Mouse (Mus musculus) cortical plate, adult 2 months (tissue): Measurements from ENCODE around the gene Smc4. TPM values are rescaled to one million over a fixed set of nuclear protein-coding genes. Genes with fewer than 3 reads are reported as not detected.
A peak's percentile ranks its signal among the peaks of the same experiment; 100 is the strongest.

Experiments used
- H3K27ac ChIP-seq: fragments of 200-500 bp; 2 replicates; pipeline ENCODE4 v1.5.1; 2012; ENCODE audit warnings: low read length, control low read depth, inconsistent platforms; ENCODE audit not compliant: insufficient read depth
- H3K4me1 ChIP-seq: fragments of 200-500 bp; 2 replicates; pipeline ENCODE4 v1.6.1; 2011; ENCODE audit warnings: low read length; ENCODE audit not compliant: control insufficient read depth, insufficient read depth
- H3K4me3 ChIP-seq: fragments of 200-500 bp; 2 replicates; pipeline ENCODE4 v1.5.1; 2011; ENCODE audit warnings: mild to moderate bottlenecking, low read length, control low read depth; ENCODE audit not compliant: insufficient read depth
- CTCF ChIP-seq: fragments of 200-500 bp; IDR thresholded peaks from 2 replicates; pipeline ENCODE4 v1.5.1; 2011; ENCODE audit warnings: mild to moderate bottlenecking, control low read depth, low read length; ENCODE audit not compliant: insufficient read depth; ENCODE audit errors: extremely low read depth
- POLR2A ChIP-seq: fragments of 200-500 bp; IDR thresholded peaks from 2 replicates; pipeline ENCODE4 v1.6.1; 2011; ENCODE audit warnings: mild to moderate bottlenecking, low read length, control low read depth; ENCODE audit not compliant: insufficient read depth; ENCODE audit errors: extremely low read depth
- polyA plus RNA-seq: library from polyadenylated mRNA; depleted of rRNA; stranded (reverse); fragments of >200 nt; gene quantifications from 2 replicates; pipeline ENCODE4 v1.2.3, GENCODE M21; 2012; rRNA removed

The Smc4 gene
- 4.3 and 4.5 TPM in 2 replicates for polyA plus RNA-seq

GRCm38 (mm10) chr3:69004437-69005337 lies at the start of gene Smc4, which contains the start of gene Ift80:
Gene Smc4, plus strand, starts transcription at chr3:69004738.
Gene Ift80, minus strand, starts transcription at chr3:69004570.
- TF ChIP-seq POLR2A, result peak; percentile 56
- no peak for TF ChIP-seq CTCF
- Histone ChIP-seq H3K4me3 (peak within 1 kb of the TSS; percentile 55), H3K4me1 (no peaks in the 10 kb centered on the region; the same call in 1 of the 2 replicates), H3K27ac (peak within 1 kb of the TSS; percentile 68; the same call in 1 of the 2 replicates)

GRCm38 (mm10) chr3:68956454-68956853 lies 48.1 kb upstream of the Smc4 start:
- no peak for TF ChIP-seq POLR2A
- 0 out of 2 replicates have a peak overlapping the region, but pooled peaks have one; percentile 49 for H3K27ac ChIP-seq
- H3K4me1 ChIP-seq, result peaks cover 3% of the 10 kb centered on the region
- H3K4me3 ChIP-seq, result no peak overlapping the region

GRCm38 (mm10) chr3:68957413-68957812 lies 47.1 kb upstream of the Smc4 start:
- TF ChIP-seq CTCF (no peak), POLR2A (no peak)
- Histone ChIP-seq H3K4me1 (peaks cover 3% of the 10 kb centered on the region), H3K4me3 (no peak overlapping the region)

GRCm38 (mm10) chr3:68964682-68965081 lies 39.9 kb upstream of the Smc4 start:
- no peak for TF ChIP-seq CTCF
- no peak for TF ChIP-seq POLR2A
- no peak overlapping the region for H3K4me3 ChIP-seq
- H3K27ac ChIP-seq, result no peak overlapping the region
- no peaks in the 10 kb centered on the region for H3K4me1 ChIP-seq

More at GRCm38 (mm10) chr3:68957413-68957812, 47.1 kb upstream of the Smc4 start:
- H3K27ac ChIP-seq, result no peak overlapping the region

- TF ChIP-seq POLR2A (no peak), CTCF (no peak)
- Histone ChIP-seq H3K27ac (no peak overlapping the region), H3K4me1 (no peaks in the 10 kb centered on the region), H3K4me3 (no peak overlapping the region)
Observed at GRCm38 (mm10) chr3:68966527-68967285, 37.8 kb upstream of the Smc4 start.

- Histone ChIP-seq H3K27ac (no peak overlapping the region), H3K4me1 (no peaks in the 10 kb centered on the region), H3K4me3 (no peak overlapping the region)
- no peak for TF ChIP-seq CTCF
- TF ChIP-seq POLR2A, result no peak
Observed at GRCm38 (mm10) chr3:68967404-68967803, 37.1 kb upstream of the Smc4 start.

- no peak for TF ChIP-seq POLR2A
- TF ChIP-seq CTCF, result no peak
- no peak overlapping the region for H3K4me3 ChIP-seq
- H3K27ac ChIP-seq, result no peak overlapping the region
- no peaks in the 10 kb centered on the region for H3K4me1 ChIP-seq
Observed at GRCm38 (mm10) chr3:68969091-68969590, 35.4 kb upstream of the Smc4 start.

GRCm38 (mm10) chr3:68973574-68973973 lies 31.0 kb upstream of the Smc4 start:
- no peak for TF ChIP-seq POLR2A
- no peak for TF ChIP-seq CTCF
- H3K4me1 ChIP-seq, result no peaks in the 10 kb centered on the region
- no peak overlapping the region for H3K27ac ChIP-seq
- H3K4me3 ChIP-seq, result no peak overlapping the region

GRCm38 (mm10) chr3:68974639-68975532 lies 29.7 kb upstream of the Smc4 start:
- H3K4me1 ChIP-seq, result no peaks in the 10 kb centered on the region
- TF ChIP-seq POLR2A (no peak), CTCF (no peak)
- H3K4me3 ChIP-seq, result no peak overlapping the region
- no peak overlapping the region for H3K27ac ChIP-seq
